Comparison of ENCODE assay signal across 8 mouse cellular contexts in genomic region chr9:31210749-31211689, GRCm38 (mm10). TPM values are rescaled to one million over a fixed set of nuclear protein-coding genes. Genes with fewer than 3 reads are reported as not detected.
DNase-seq lines count a peak whose midpoint lies in the region; ATAC-seq and TF ChIP-seq lines count a peak whose summit lies in the region.

No protein-coding gene starts in this region.

- no peaks in the 10 kb centered on the region for H3K27me3 ChIP-seq in embryonic facial prominence, embryonic 12.5 days
- no peaks in the 10 kb centered on the region for H3K27me3 ChIP-seq in liver, embryonic 14.5 days (ENCODE audit: control insufficient read depth, insufficient read depth, low read length)
- H3K27me3 ChIP-seq in neural tube, embryonic 13.5 days, result no peaks in the 10 kb centered on the region
- H3K27me3 ChIP-seq in thymus, adult 2 months (ENCODE audit: control insufficient read depth, insufficient read depth, low read length), result peaks cover 5% of the 10 kb centered on the region

- H3K4me2 ChIP-seq in embryonic facial prominence, embryonic 12.5 days (replicated peaks), result peak overlapping the region; percentile 85
- H3K4me2 ChIP-seq in liver, embryonic 14.5 days (ENCODE audit: low read depth), result peak overlapping the region; percentile 90
- peak overlapping the region; percentile 88 for H3K4me2 ChIP-seq in neural tube, embryonic 13.5 days

- TF ChIP-seq POLR2A in thymus, adult 2 months (IDR thresholded peaks at IDR 0.05; ENCODE audit: control insufficient read depth, extremely low read depth, insufficient read depth, low read length, poor library complexity), result no peak

- peak; percentile 51 for DNase-seq in CD4-positive, CD25-positive, alpha-beta regulatory T cell, adult 2 months (ENCODE audit: low read depth, low spot score)
- peak; percentile 82 for DNase-seq in adrenal gland, postnatal 14 days
- DNase-seq in heart, adult 9 months (ENCODE audit: low spot score in 2 of 2), result peak; percentile 43 to 50
- peak; percentile 54 to 56 for DNase-seq in kidney, adult 8-10 months
- no peak for DNase-seq in liver, embryonic 14.5 days (ENCODE audit: low read depth in 3 of 3, low spot score in 3 of 3)
- DNase-seq in thymus, adult 2 months, result peak; percentile 29

- ATAC-seq in embryonic facial prominence, embryonic 12.5 days (ENCODE audit: insufficient number of reproducible peaks, insufficient read depth, low FRiP score, low TSS enrichment), result peak; percentile 43
- ATAC-seq in liver, embryonic 14.5 days (ENCODE audit: insufficient read depth), result peak; percentile 68
- peak; percentile 56 for ATAC-seq in neural tube, embryonic 13.5 days (ENCODE audit: low read depth)

- peak overlapping the region; percentile 93 for H3K9ac ChIP-seq in embryonic facial prominence, embryonic 12.5 days
- peak overlapping the region; percentile 82 for H3K9ac ChIP-seq in liver, embryonic 14.5 days (replicated peaks)
- H3K9ac ChIP-seq in neural tube, embryonic 13.5 days, result peak overlapping the region; percentile 97

- H3K4me1 ChIP-seq in embryonic facial prominence, embryonic 12.5 days, result peaks cover 17% of the 10 kb centered on the region; the same call in 1 of the 2 replicates
- H3K4me1 ChIP-seq in liver, embryonic 14.5 days (replicated peaks; ENCODE audit: control insufficient read depth in 2 of 2, insufficient read depth in 2 of 2, low read length in 1 of 2), result peaks cover 22 to 26% of the 10 kb centered on the region in 2 experiments
- peaks cover 51% of the 10 kb centered on the region for H3K4me1 ChIP-seq in neural tube, embryonic 13.5 days (replicated peaks)
- peaks cover 9% of the 10 kb centered on the region for H3K4me1 ChIP-seq in thymus, adult 2 months (replicated peaks; ENCODE audit: control insufficient read depth, insufficient read depth, low read length)

- H3K36me3 ChIP-seq in embryonic facial prominence, embryonic 12.5 days, result no peaks in the 10 kb centered on the region
- H3K36me3 ChIP-seq in liver, embryonic 14.5 days (replicated peaks; ENCODE audit: control insufficient read depth, insufficient read depth, low read depth), result no peaks in the 10 kb centered on the region
- H3K36me3 ChIP-seq in neural tube, embryonic 13.5 days, result no peaks in the 10 kb centered on the region
- no peaks in the 10 kb centered on the region for H3K36me3 ChIP-seq in thymus, adult 2 months (ENCODE audit: control insufficient read depth, insufficient read depth, low read length)

- WGBS in embryonic facial prominence, embryonic 12.5 days, result under 1% methylated on average over 64 of the region's 93 CpGs
- WGBS in liver, embryonic 14.5 days (ENCODE audit: insufficient replicate concordance), result under 1% methylated on average over 91 of the region's 93 CpGs
- WGBS in neural tube, embryonic 13.5 days, result under 1% methylated on average over 80 of the region's 93 CpGs
- WGBS in thymus, adult 2 months, result 1% methylated on average over 91 of the region's 93 CpGs

- TF ChIP-seq CTCF in liver, embryonic 14.5 days (IDR thresholded peaks at IDR 0.05; ENCODE audit: low read depth), result no peak
- TF ChIP-seq CTCF in thymus, adult 2 months (IDR thresholded peaks at IDR 0.05; ENCODE audit: borderline replicate concordance, control insufficient read depth, extremely low read depth, insufficient read depth, low read length, poor library complexity), result no peak

- no peak for TF ChIP-seq EP300 in liver, embryonic 14.5 days (IDR thresholded peaks at IDR 0.05; ENCODE audit: low read depth)

- H3K4me3 ChIP-seq in embryonic facial prominence, embryonic 12.5 days, result peak overlapping the region; percentile 97
- peak overlapping the region; percentile 80 to 88 for H3K4me3 ChIP-seq in liver, embryonic 14.5 days (ENCODE audit: insufficient read depth in 1 of 2, low read depth in 2 of 2, low read length in 2 of 2)
- peak overlapping the region; percentile 97 for H3K4me3 ChIP-seq in neural tube, embryonic 13.5 days
- H3K4me3 ChIP-seq in thymus, adult 2 months (ENCODE audit: control insufficient read depth, insufficient read depth, low read length), result peak overlapping the region; percentile 91

- peak overlapping the region; percentile 93 for H3K27ac ChIP-seq in embryonic facial prominence, embryonic 12.5 days
- peak overlapping the region; percentile 70 for H3K27ac ChIP-seq in liver, embryonic 14.5 days
- H3K27ac ChIP-seq in neural tube, embryonic 13.5 days (replicated peaks), result peak overlapping the region; percentile 98
- H3K27ac ChIP-seq in thymus, adult 2 months (ENCODE audit: control insufficient read depth, insufficient read depth, low read length), result no peak overlapping the region

- H3K9me3 ChIP-seq in embryonic facial prominence, embryonic 12.5 days, result no peaks in the 10 kb centered on the region
- no peaks in the 10 kb centered on the region for H3K9me3 ChIP-seq in liver, embryonic 14.5 days (ENCODE audit: control insufficient read depth, low read length)
- H3K9me3 ChIP-seq in neural tube, embryonic 13.5 days, result no peaks in the 10 kb centered on the region

RNA-seq across cellular contexts. Expression of gene Aplp2, which starts 0.6 kb away (rescaled TPM):
- 627 and 648 TPM in 2 replicates for total RNA-seq in adrenal gland, postnatal 14 days (2021)
- 196 and 202 TPM in 2 replicates for polyA plus RNA-seq in embryonic facial prominence, embryonic 12.5 days (2016; fragmentation: Nextera tagmentation; extraction: Ambion mirVana)
- polyA plus RNA-seq in liver, embryonic 14.5 days (2012; rRNA removed), result 111 and 120 TPM in 2 replicates
- polyA plus RNA-seq in liver, embryonic 14.5 days (2014; fragmentation: Nextera tagmentation; extraction: Ambion mirVana), result 163 and 182 TPM in 2 replicates
- 370 and 394 TPM in 2 replicates for polyA plus RNA-seq in neural tube, embryonic 13.5 days (2015; fragmentation: Nextera tagmentation; extraction: Ambion mirVana)
- 163 and 188 TPM in 2 replicates for polyA plus RNA-seq in thymus, adult 2 months (2012; rRNA removed)

Comparison
In these comparisons a context has a peak if more than half of its experiments do, and no peak if none do; other contexts are left out.
1. DNase-seq: peak in CD4-positive, CD25-positive, alpha-beta regulatory T cell, adult 2 months (single experiment), adrenal gland, postnatal 14 days (single experiment), heart, adult 9 months (2 of 2), kidney, adult 8-10 months (2 of 2) and thymus, adult 2 months (single experiment); none in liver, embryonic 14.5 days (0 of 3).
2. Peak in every context shown above with its lines, with median percentiles within 50 percentile points of each other: ATAC-seq, H3K4me2 ChIP-seq, H3K4me3 ChIP-seq and H3K9ac ChIP-seq.